Mouse (Mus musculus) left cerebral cortex, postnatal 10 days (tissue): Measurements from ENCODE around the gene Gm9945. TPM values are rescaled to one million over a fixed set of nuclear protein-coding genes. Genes with fewer than 3 reads are reported as not detected.

ENCODE experiments used
- DNase-seq, 2 experiments: peaks; one replicate each; pipeline ENCODE4 v3.0.0; 2021 to 2022; ENCODE audit warnings: low spot score in 2 of 2, mixed read lengths in 1 of 2; ENCODE audit errors: extremely low spot score in 1 of 2
- intact Hi-C: fragments of 180-260 bp; cut with DNase I; formaldehyde crosslinking; loops from one replicate; pipeline ENCODE4 v1.15.1; 2025
- total RNA-seq, 2 experiments: library from RNA; stranded (reverse); gene quantifications; 2 replicates each; pipeline ENCODE4 v1.2.3; 2021

The Gm9945 gene
- total RNA-seq, 2 experiments from 2014 or later, result 1.1 to 2.1 TPM

DNA sequence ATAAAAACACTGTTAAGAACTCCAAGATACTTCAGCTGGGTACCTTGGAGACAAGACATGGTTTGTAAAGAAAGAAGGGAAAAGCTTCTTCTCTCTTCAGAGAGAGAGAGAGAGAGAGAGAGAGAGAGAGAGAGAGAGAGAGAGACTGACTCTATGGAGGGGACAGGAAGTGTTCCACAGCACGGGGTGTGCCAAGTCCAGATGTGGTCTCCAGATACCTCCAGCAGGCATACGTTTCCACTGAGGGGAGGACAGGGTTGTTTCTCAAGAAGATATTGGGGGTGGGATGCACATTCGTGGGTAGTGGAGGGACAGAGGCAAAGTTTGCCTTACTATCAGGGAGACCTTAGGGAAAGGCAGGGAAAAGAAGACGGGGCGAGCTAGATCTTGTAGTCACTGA is 38.8 kb downstream of the Gm9945 start:
- intact Hi-C loops, result no loop called here
- DNase-seq, result no peak

DNA sequence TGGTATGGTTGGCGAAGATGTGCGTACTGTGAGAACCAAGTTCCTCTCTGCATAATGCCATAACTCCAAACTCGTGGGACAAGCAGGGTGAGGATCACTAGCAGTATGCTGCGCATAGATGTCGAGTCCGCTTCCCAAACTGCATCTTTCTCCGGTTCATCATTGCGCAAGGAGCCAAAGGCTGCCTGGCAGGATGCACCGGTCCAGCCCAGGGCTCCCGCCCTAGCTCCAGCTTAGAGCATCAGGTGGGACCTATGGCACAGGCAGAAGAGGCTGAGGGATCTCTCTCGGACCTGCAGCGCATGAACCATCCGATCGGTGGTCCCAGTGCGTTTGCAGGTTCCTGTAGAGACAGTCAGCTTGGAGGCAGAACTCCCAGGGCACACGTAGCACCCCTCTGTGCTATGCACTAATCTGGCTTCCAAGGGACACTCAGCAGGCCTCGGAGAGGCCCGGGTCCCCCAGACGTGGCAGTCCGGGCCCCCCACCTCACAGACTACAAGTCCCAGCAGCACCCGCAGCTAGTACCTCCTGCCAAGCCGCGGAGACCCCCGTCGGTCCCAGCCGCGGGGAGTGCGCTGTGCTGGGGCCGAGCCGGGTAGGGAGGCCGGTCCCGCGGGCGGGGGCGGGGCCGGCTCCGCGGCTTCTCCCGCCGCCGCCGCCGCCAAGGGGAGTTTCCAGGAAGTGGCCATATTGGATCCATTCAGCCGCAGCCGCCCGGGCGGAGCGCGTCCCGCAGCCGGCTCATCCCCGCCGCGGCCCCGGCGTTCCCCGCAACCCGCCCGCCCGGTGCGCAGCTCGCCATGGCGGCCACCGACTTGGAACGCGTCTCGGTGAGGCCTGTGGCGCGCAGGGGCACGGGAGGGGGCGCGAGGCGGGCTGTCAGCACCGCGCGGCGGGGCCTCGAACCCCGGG is 39.5 kb downstream of the Gm9945 start, which contains the start of gene Sept8:
Gene Sept8 (plus strand): TSS at position 51 of the 915 bp plus-strand sequence.
- intact Hi-C loops, result loop anchor here (2.0 kb wide), 1 partner anchor 45 kb away; no protein-coding TSS in a partner anchor
- peak; percentile 38 to 81 for DNase-seq

DNA sequence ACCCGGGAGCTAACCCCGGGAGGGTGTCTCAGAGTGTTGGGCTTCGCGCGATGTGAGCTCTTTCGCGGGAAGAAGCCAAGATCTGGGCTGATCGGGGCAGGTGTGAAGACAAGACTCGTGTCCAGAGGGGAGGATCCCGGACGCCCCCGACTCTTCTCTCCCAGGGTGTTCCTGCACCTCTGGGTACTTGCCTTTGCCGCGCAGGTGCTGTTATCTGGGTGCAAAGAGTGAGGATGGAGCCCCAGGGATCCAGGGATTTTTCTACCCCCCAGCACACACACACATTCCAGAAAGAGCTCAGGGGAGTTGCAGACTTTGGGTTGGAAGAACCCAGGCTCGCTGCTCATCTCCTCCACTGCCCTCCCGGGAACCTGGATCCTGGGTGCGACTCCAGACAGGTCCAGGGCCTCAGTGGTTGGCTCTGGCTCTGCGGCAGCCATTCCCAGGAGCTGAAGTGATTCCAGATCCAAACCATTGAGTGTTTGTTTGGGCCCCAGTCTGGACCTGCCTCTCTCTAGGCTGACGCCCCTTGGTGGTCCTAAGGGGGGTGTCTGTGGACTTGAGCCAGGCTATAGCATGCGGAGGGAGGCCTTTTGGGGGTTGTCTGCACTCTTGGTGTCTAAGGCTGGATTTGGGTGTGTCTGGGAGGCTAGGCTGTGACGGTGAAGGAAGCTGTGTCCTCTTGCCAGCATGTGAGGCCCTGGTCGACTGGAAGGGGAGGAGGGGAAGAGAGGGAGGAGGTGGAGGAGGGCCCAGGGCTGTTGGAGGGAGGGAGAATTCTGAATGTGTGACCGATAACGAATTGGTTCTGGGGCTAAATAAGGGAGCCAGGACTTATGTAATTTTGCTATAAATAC is 40.4 kb downstream of the Gm9945 start:
- DNase-seq, result peak; percentile 70 to 77
- intact Hi-C loops, result loop anchor here (2.0 kb wide), 1 partner anchor 46 kb away; no protein-coding TSS in a partner anchor

DNA sequence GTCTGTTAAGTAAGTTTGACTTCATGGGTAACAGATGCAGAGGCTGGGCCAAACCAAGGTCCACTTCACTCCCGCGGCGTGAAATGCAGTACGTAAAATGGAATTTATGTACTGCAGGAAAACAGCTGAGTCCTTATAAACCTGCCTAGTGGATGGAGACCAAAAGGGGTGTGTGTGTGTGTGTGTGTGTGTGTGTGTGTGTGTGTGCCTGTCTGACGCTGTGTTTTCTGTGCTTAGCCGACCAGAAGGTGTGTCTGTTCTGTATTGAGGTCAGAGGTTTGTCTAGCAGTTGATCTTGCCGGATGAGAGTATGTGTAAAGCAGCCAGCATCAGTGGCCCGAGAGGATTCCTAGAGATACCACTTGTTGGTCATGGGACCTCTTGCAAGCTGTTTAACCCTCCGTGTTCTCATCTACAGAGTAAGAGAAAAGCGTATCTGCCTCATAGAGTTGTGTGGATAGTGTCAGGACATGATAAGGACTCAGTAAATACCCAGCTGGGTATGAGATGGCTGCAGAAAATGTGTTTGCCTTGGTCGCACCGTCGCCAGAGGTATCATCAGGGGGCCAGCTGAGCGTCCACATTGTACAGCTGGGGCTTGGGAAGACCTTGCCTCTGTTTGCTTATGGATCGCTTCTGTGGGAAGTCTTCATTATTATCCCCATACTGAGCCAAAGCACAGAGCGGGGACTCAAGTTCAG is 41.3 kb downstream of the Gm9945 start:
- DNase-seq, result no peak
- intact Hi-C loops, result loop anchor here (2.0 kb wide), 1 partner anchor 46 kb away; no protein-coding TSS in a partner anchor

DNA sequence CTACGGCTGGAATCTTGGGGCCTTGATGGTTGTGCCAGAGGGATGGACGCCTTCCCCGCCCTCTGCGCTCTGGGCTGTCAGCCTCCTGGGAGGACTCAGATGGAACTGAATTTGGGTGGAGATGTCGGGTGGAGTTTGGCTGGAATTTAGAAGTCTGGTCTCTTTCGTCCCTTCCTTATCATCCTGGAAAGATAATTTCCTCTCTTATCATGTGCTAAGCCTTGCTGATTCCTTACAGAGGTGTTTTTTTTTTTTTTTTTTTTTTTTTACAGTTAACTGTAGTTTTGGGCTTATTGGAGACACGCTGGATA is 41.8 kb downstream of the Gm9945 start:
- intact Hi-C loops, result loop anchor here (2.0 kb wide), 1 partner anchor 47 kb away; no protein-coding TSS in a partner anchor
- no peak for DNase-seq

DNA sequence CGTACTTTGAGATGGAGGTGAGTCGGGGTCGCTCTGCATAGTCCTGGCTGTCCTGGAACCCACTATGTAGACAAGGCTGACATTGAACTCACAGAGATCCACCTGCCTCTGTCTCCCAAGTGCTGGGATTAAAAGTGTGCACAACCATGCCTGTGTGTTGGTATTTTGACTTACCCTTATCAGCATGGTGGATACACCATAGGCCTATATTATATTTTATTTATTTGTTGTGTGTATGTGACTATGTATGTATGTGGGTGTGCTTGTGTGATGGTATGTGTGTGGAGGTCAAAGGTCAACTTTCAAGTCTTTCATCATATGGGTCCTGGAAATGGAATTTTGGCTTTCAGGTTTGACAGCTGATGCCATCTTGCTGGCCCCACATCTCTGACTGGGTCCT is 42.4 kb downstream of the Gm9945 start:
- intact Hi-C loops, result no loop called here
- DNase-seq, result no peak

DNA sequence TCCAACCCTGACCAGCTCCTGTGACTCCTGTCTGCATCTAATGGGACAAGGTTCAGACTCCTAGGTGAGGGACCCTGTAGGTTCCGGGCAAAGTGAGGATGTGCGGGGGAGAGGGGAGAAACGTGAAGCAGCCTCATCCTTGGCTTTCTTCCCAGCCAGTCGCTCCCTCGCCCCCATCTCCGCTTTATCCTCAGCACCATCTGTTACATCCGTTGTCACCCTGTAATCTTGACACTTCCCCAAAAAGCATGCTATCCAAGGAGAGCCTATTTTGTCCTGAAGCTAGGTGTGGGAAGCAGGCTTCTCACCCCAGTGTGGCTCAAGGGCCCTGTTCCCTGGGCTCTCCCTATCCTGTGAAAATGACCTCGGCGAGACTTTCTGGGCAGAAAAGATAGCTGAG is 43.0 kb downstream of the Gm9945 start:
- intact Hi-C loops, result no loop called here

DNA sequence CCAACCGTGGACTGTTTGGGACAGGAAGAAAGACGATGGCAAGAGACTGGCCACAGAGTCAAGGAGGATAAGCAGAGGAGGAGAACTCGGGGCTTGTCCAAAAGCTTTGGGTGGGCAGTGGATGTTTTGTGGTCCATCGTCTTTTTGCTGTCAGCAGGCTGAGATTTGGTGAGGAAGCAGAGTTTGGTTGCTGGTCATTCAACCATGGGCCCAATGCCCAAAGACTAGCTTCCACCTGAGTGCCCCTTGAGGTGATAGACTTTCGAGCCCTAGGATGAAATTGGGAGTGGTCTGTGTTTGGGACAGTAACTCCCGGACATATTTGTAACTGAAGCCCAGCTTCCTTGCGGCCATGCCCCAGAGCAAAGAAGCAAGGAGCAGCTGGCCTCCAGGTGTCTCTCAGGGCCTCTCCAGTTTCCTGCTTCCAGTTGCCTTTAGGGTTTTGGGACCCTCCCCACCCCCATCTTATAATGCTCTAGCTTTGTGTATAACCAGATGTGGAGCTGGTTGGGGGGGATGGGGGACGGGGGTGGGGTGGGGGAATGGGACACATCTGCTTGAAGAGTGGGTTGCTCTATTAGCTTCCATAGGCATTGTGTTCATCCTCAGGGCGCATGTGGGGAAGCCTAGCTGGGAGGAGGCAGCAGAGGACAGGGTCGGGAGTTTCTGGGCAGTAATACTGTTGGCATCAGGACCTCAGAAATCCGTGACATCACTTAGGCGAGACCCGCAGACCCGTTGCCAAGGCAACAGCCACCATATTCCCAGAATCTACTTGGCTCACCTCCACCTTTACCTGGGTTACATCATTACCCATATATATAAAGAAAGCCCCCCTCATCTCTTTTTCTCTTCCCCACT is 43.8 kb downstream of the Gm9945 start:
- intact Hi-C loops, result no loop called here

More for the DNA sequence above, 43.0 kb downstream of the Gm9945 start:
- DNase-seq, result peak in 1 of 2 experiments; percentile 74

DNA sequence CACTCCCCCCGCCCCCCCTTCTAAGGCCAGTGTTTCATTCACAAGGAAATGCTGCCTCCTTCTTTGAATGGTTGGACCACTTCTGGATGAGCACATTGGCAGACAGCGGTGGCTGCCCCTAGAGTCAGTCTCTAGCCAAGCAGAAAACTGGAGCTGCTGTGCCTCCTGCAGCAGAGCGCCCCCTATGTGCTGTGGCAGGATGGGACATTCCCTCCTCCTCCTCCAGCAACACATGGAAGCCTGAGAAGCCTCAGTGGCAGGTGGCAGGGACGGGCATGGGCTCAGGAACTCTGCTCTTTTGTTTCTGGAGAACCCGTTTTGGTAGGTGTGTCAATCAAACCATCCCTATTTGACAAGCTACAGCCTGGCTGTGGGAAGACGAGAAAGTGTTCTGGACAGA is 44.9 kb downstream of the Gm9945 start:
- intact Hi-C loops, result no loop called here
- DNase-seq, result no peak

More for the DNA sequence above, 43.8 kb downstream of the Gm9945 start:
- no peak for DNase-seq

DNA sequence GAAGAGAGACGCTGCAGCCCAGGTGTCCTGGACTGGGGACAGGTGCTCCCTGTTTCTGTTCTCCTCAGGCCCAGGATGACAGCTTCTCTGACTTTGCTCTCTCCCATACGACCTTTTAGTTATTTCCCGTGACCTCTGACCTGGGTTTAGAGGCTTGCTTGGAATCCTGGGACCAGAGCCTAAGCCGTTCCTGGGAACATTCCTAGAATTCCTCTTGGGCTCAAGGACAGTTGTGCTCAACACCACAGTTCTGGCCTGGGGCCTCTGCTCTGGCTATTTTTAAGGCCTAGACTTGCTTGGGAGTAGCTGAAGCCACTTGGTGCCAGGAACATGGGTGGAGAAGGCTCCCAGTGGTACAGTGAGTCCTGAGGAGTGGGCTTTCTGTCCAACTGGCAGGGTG is 45.5 kb downstream of the Gm9945 start:
- intact Hi-C loops, result no loop called here
- no peak for DNase-seq

DNA sequence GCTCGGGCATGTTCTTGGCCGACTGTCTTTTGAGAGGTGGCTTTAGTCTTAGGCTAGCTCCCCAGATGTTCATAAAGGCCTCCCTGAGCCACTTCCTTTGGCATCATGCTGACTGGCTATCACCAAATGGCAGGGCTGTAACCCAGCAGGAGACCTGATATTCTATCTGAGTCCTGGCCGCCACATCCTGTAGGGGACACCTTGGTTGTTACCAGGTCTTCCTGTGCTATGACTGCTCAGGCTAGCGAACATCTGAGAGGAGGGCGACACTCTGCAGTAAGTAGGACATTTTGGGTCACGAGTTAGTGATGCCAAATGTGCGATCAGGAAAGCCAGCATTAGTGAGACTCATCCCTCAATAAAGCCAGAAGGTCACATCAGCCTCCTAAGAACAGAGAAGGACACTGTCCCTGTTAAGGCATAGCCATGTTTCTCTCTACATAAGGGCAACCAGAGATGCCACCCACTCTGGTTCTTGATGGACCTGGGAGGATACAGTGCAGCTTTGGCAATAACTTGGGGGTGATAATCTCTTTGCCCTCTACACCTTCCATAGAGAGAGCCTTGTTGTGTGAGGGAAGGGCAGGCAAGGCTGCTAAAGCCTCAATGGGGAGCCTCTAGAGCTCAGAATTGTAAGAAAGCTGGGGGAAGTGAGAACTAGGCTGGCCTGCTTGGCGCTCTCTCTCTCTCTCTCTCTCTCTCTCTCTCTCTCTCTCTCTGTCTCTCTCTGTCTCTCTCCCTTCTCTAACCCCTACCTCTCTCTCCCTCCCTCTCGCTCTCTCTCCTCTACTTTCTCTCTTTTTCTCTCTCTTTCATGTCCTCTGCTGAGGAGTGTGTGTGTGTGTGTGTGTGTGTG is 48.7 kb downstream of the Gm9945 start:
- DNase-seq, result no peak
- intact Hi-C loops, result no loop called here

DNA sequence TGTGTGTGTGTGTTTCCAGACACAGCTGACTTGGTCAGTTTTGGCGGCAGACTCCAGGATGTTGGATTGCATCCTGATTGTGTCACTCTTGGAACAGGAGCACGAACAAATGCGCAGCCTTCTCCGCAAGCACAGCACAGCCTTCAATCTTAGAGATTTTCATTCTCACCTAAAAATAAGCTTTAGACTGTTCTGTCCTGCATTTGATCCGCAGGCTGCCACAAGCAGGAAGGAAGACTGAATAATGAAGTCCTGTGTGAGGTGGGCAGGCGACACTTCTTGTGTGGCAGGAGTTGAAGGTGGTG is 49.2 kb downstream of the Gm9945 start:
- intact Hi-C loops, result no loop called here
- DNase-seq, result peak in 1 of 2 experiments; percentile 44

DNA sequence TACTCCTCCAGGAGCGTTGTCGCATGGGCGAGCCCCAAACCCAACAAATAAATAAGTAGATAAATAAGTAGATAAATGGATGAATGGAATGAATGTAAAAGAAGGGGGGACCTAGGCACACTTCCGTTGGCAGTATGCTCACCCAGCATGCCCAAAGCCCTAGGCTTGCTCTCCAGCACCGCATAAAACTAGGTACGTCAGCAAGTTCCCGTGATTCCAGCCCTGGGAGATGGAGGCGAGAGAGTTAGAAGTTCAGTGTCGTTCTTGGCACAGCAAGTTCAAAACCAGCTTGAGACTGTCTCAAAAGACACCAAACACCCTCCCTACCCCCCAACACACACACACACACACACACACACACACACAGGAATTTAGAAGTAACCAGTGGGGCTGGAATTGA is 50.0 kb downstream of the Gm9945 start:
- DNase-seq, result no peak
- intact Hi-C loops, result loop anchor here (5.0 kb wide), 1 partner anchor 37 kb away; the partner anchor contains the start of gene Kif3a

Other genes with a start within 250 kb of the Gm9945 start
- 100 to 1,000 TPM; 188 to 192 TPM for gene Hspa4, start 179.7 kb upstream of the Gm9945 start, total RNA-seq
- gene Zcchc10, start 155.5 kb upstream of the Gm9945 start, total RNA-seq, result 10 to 100 TPM in 1 of 2 experiments, 1 to 10 TPM in 1; 8.4 to 11.1 TPM
- gene Aff4, start 129.3 kb upstream of the Gm9945 start, total RNA-seq, result 100 to 1,000 TPM; 172 to 173 TPM
- not detected for gene Leap2, start 57.0 kb upstream of the Gm9945 start, total RNA-seq
- gene Uqcrq, start 49.3 kb upstream of the Gm9945 start, total RNA-seq, result 100 to 1,000 TPM; 560 to 578 TPM
- 1 to 10 TPM in 1 of 2 experiments, under 1 TPM in 1; 0.58 to 1.5 TPM for gene Gdf9, start 49.1 kb upstream of the Gm9945 start, total RNA-seq
- gene Gm10447, start 23.1 kb upstream of the Gm9945 start, total RNA-seq, result not detected
- gene Shroom1, start 23.0 kb upstream of the Gm9945 start, total RNA-seq, result 1 to 10 TPM; 3.4 to 4.5 TPM
- gene Gm9837, start 9.7 kb upstream of the Gm9945 start, total RNA-seq, result not detected
- 10 to 100 TPM; 43.8 to 50.1 TPM for gene Sowaha, start 108 bp downstream of the Gm9945 start, total RNA-seq
- gene Sept8, start 39.1 kb downstream of the Gm9945 start, total RNA-seq, result 100 to 1,000 TPM; 111 to 124 TPM
- 100 to 1,000 TPM; 164 to 169 TPM for gene Kif3a, start 87.2 kb downstream of the Gm9945 start, total RNA-seq
- not detected for gene Il4, start 138.5 kb downstream of the Gm9945 start, total RNA-seq
- not detected for gene Il13, start 154.5 kb downstream of the Gm9945 start, total RNA-seq
- gene Rad50, start 227.2 kb downstream of the Gm9945 start, total RNA-seq, result 1 to 10 TPM; 9.4 to 9.7 TPM
- gene Il5, start 240.6 kb downstream of the Gm9945 start, total RNA-seq, result under 1 TPM in 1 of 2 experiments, not detected in 1; 0.30 TPM